Mouse (Mus musculus) brain, adult 2 months (tissue): Measurements from ENCODE around the gene Agrp.

Source experiments
- DNase-seq: peaks from one replicate; pipeline ENCODE4 v3.0.0; 2011; ENCODE audit warnings: low read depth, low spot score

The Agrp gene

GRCm38 (mm10) chr8:105550083-105550482 lies 87.1 kb downstream of the Agrp start:
- DNase-seq: no peak

GRCm38 (mm10) chr8:105549506-105549905 lies 87.7 kb downstream of the Agrp start:
- peak; percentile 22 for DNase-seq

- DNase-seq: peak; percentile 40
Observed at GRCm38 (mm10) chr8:105546384-105547350, 90.5 kb downstream of the Agrp start.

GRCm38 (mm10) chr8:105545249-105545648 lies 91.9 kb downstream of the Agrp start:
- DNase-seq: peak; percentile 58

- peak; percentile 49 for DNase-seq
Observed at GRCm38 (mm10) chr8:105544544-105545205, 92.5 kb downstream of the Agrp start.

- no peak for DNase-seq
Observed at GRCm38 (mm10) chr8:105543703-105544102, 93.5 kb downstream of the Agrp start.

GRCm38 (mm10) chr8:105542808-105543207 lies 94.4 kb downstream of the Agrp start:
- no peak for DNase-seq

- DNase-seq: no peak
Observed at GRCm38 (mm10) chr8:105542032-105542656, 95.0 kb downstream of the Agrp start.

- no peak for DNase-seq
Observed at GRCm38 (mm10) chr8:105538940-105539339, 98.3 kb downstream of the Agrp start.

- peak; percentile 89 for DNase-seq
Observed at GRCm38 (mm10) chr8:105537011-105537677, 100.0 kb downstream of the Agrp start.

- peak; percentile 65 for DNase-seq
Observed at GRCm38 (mm10) chr8:105536546-105536945, 100.6 kb downstream of the Agrp start.

GRCm38 (mm10) chr8:105533892-105534329 lies 103.3 kb downstream of the Agrp start:
- peak; percentile 74 for DNase-seq

GRCm38 (mm10) chr8:105533439-105533838 lies 103.8 kb downstream of the Agrp start:
- no peak for DNase-seq

GRCm38 (mm10) chr8:105531774-105532173 lies 105.4 kb downstream of the Agrp start:
- peak; percentile 55 for DNase-seq

- DNase-seq: no peak
Observed at GRCm38 (mm10) chr8:105529271-105529670, 107.9 kb downstream of the Agrp start.

- DNase-seq: no peak
Observed at GRCm38 (mm10) chr8:105528206-105528605, 109.0 kb downstream of the Agrp start.

- no peak for DNase-seq
Observed at GRCm38 (mm10) chr8:105527110-105527509, 110.1 kb downstream of the Agrp start.

- DNase-seq: no peak
Observed at GRCm38 (mm10) chr8:105522890-105523289, 114.3 kb downstream of the Agrp start.

- no peak for DNase-seq
Observed at GRCm38 (mm10) chr8:105521995-105522769, 115.0 kb downstream of the Agrp start.

- DNase-seq: no peak
Observed at GRCm38 (mm10) chr8:105521061-105521460, 116.1 kb downstream of the Agrp start.

GRCm38 (mm10) chr8:105520521-105520920 lies 116.7 kb downstream of the Agrp start:
- DNase-seq: no peak
